Mouse (Mus musculus) mouse embryonic stem cell (cell line): ENCODE results near the gene Ltb.

Source experiments
- in situ Hi-C, 2 experiments: fragments of 300-500 bp; cut with MboI; formaldehyde crosslinking; loops; 1 replicate in 1 of 2; 3 replicates in 1 of 2; pipeline ENCODE4 v1.14.3; 2019 to 2020; ENCODE audit warnings: low sequenced_read_pairs in 2 of 2, low pct_unique_long_range_greater_than_20kb in 1 of 2, mixed read lengths in 1 of 2; ENCODE audit not compliant: unreplicated experiment in 1 of 2

Ltb gene

GRCm38 (mm10) chr17:35209785-35210535 lies 15.7 kb downstream of the Ltb start:
- in situ Hi-C loops, result no loop called here

DNA sequence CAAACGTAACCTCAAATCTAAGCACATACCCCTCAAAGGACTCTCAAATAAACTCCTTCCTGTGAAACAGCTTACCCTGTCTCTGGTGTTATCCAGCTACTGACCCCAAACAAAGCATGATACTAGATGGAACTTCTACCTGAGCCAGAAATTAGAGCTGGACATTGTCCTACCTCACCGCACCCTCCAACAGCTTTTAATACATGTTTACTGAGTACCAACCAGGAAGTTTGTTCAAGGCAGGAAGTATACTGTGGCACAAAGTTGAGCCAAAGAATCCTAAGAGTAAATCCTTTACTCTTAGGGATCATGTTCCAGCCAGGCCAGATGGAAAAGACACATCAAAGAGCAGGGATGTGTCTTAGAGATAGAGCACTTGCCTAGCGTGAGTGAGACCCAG lies 16.4 kb downstream of the Ltb start:
- in situ Hi-C loops, result no loop called here

GRCm38 (mm10) chr17:35213071-35213470 lies 18.8 kb downstream of the Ltb start:
- in situ Hi-C loops, result no loop called here

- in situ Hi-C loops, result no loop called here
Observed at GRCm38 (mm10) chr17:35218516-35219193, 24.4 kb downstream of the Ltb start.

DNA sequence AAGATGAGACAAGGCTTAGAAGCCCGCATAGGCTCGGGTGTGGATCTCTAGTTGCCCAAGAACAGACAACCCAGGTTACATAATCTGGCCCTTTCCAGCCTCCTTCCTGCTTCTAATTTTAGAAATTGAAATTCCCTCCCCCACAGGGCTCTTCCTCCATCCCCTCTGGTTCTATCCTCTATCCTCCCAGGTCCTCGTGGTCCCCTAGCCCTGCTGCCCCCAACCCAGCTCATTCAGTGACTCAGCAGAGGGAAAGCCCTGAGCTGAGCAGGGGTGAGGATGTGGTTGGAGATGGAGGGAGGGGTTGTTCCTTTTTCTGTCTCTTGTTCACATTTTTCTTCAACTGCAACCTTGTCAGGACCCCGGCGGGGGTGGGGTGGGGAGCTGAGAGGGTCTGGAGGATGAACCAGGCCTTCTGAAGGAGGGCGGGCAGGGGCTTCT lies 25.4 kb downstream of the Ltb start:
- in situ Hi-C loops, result no loop called here

- in situ Hi-C loops, result no loop called here
Observed at GRCm38 (mm10) chr17:35220156-35220952, 26.1 kb downstream of the Ltb start, which contains the start of gene Gm16181. Gm16181 (plus strand) TSS chr17:35220834.

- in situ Hi-C loops, result no loop called here
Observed at GRCm38 (mm10) chr17:35222299-35222698, 28.1 kb downstream of the Ltb start.

GRCm38 (mm10) chr17:35224641-35225040 lies 30.4 kb downstream of the Ltb start:
- in situ Hi-C loops, result no loop called here

DNA sequence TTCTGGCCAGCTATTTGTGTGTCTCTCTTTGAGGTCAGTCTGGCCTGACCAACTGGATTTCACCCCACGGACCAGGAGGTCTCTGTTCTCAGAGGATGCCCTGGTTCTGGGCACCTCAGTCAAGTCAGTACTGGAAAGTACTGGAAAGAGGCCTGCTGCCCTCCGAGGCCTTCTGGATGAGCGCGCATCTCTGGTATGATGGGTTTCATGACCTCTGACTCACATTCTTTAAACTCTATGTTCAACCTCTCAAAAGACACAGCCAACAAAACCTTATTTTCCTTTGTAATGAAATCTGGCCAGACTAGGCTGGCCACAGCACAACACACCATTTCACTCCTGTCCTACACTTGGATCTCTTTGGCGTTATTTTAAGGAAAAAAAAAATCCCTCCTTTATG lies 31.2 kb downstream of the Ltb start:
- in situ Hi-C loops, result no loop called here

DNA sequence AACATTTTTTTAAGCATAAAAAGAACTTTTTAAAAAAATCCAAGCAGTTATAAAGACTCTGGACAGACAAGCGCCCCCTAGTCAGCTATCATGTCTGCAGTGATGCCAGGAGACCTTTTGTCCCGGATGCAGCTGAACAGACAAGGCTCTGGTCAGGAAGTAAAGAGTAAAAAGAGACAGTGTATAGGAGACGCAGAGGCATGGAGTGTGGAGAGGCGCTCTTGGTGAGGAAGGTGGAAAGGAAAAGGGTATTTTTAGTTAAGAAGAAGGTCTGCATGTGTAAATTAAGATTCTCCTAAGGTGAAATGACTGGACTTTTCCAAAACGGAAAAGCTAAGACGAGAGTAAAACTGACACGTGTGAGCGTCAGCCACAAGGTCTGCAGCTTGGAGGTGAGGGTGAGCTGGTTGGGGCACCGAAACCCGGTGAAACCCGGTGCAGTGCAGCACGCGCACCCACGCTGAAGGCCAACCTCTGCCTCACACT lies 32.4 kb downstream of the Ltb start:
- in situ Hi-C loops, result no loop called here

GRCm38 (mm10) chr17:35231022-35231421 lies 36.8 kb downstream of the Ltb start:
- in situ Hi-C loops, result loop anchor here (5.0 kb wide), 2 partner anchors 54 to 64 kb away; partner anchors contain the start of gene Aif1 (in 1 of the 2)

- in situ Hi-C loops, result loop anchor here (5.0 kb wide), 2 partner anchors 55 to 65 kb away; partner anchors contain the start of gene Aif1 (in 1 of the 2)
Observed at GRCm38 (mm10) chr17:35232043-35232442, 37.8 kb downstream of the Ltb start.

GRCm38 (mm10) chr17:35232659-35233058 lies 38.4 kb downstream of the Ltb start:
- in situ Hi-C loops, result loop anchor here (5.0 kb wide), 2 partner anchors 55 to 65 kb away; partner anchors contain the start of gene Aif1 (in 1 of the 2)

- in situ Hi-C loops, result loop anchor here (5.0 kb wide), 2 partner anchors 56 to 66 kb away; partner anchors contain the start of gene Aif1 (in 1 of the 2)
Observed at GRCm38 (mm10) chr17:35233114-35233980, 39.1 kb downstream of the Ltb start, which contains the start of gene Atp6v1g2. Atp6v1g2 (plus strand) TSS chr17:35233660.

- in situ Hi-C loops, result loop anchor here (5.0 kb wide), 2 partner anchors 57 to 67 kb away; partner anchors contain the start of gene Aif1 (in 1 of the 2)
Observed at GRCm38 (mm10) chr17:35234090-35234489, 39.9 kb downstream of the Ltb start.

- in situ Hi-C loops, result loop anchor here (5.0 kb wide), 2 partner anchors 58 to 68 kb away; partner anchors contain the start of gene Aif1 (in 1 of the 2)
Observed at GRCm38 (mm10) chr17:35234903-35235302, 40.7 kb downstream of the Ltb start.

GRCm38 (mm10) chr17:35235614-35236389 lies 41.6 kb downstream of the Ltb start, which contains the start of gene Nfkbil1:
Nfkbil1 (minus strand) TSS chr17:35235792.
- in situ Hi-C loops, result no loop called here
